Mouse (Mus musculus) lung, postnatal 0 days (tissue): ENCODE results near the gene Neurl2. TPM values are rescaled to one million over a fixed set of nuclear protein-coding genes. Genes with fewer than 3 reads are reported as not detected.
A peak's percentile ranks its signal among the peaks of the same experiment; 100 is the strongest.

Experiments used
- ATAC-seq: fragments of 200-750 bp; cut with Nextera tagmentation; 2 replicates; pipeline ENCODE4 v1.8.0; 2017; ENCODE audit warnings: moderate library complexity
- DNase-seq: peaks from one replicate; pipeline ENCODE4 v3.0.0-alpha.2; 2016; ENCODE audit warnings: low spot score
- H3K27ac ChIP-seq: fragments of 300-500 bp; sonication (generic); 2 replicates; pipeline ENCODE4 v1.5.1; 2014; ENCODE audit warnings: antibody characterized with exemption, mild to moderate bottlenecking, low read length, mixed read lengths
- H3K27me3 ChIP-seq: fragments of 300-500 bp; sonication (generic); replicated peaks from 2 replicates; pipeline ENCODE4 v1.6.1; 2014; ENCODE audit warnings: low read length, mixed read lengths; ENCODE audit not compliant: insufficient read depth
- H3K36me3 ChIP-seq: fragments of 300-500 bp; sonication (generic); 2 replicates; pipeline ENCODE4 v1.6.1; 2014; ENCODE audit warnings: low read length, mixed read lengths; ENCODE audit not compliant: insufficient read depth
- H3K4me1 ChIP-seq: fragments of 300-500 bp; sonication (generic); 2 replicates; pipeline ENCODE4 v1.6.1; 2014; ENCODE audit warnings: antibody characterized with exemption, low read depth, low read length, mixed read lengths; ENCODE audit not compliant: insufficient read depth
- H3K4me2 ChIP-seq: fragments of 300-500 bp; sonication (generic); replicated peaks from 2 replicates; pipeline ENCODE4 v1.6.1; 2014; ENCODE audit warnings: low read depth, mild to moderate bottlenecking, low read length, moderate library complexity, mixed read lengths
- H3K4me3 ChIP-seq: fragments of 300-500 bp; sonication (generic); 2 replicates; pipeline ENCODE4 v1.5.1; 2014; ENCODE audit warnings: low read depth, low read length
- H3K9ac ChIP-seq: fragments of 300-500 bp; sonication (generic); replicated peaks from 2 replicates; pipeline ENCODE4 v1.6.1; 2014; ENCODE audit warnings: low read depth, mild to moderate bottlenecking
- H3K9me3 ChIP-seq: fragments of 300-500 bp; sonication (generic); 2 replicates; pipeline ENCODE4 v1.6.1; 2016; ENCODE audit warnings: low read length, mixed read lengths
- CTCF ChIP-seq: IDR thresholded peaks from 2 replicates; pipeline ENCODE4 v1.5.1; 2016; ENCODE audit warnings: antibody characterized with exemption, mild to moderate bottlenecking
- EP300 ChIP-seq: IDR thresholded peaks from 2 replicates; pipeline ENCODE4 v1.6.1; 2016; ENCODE audit warnings: antibody characterized with exemption, mild to moderate bottlenecking, control low read depth
- WGBS: fragments of 180-500 bp; shearing (Covaris S2); extraction: QIAGEN DNeasy Blood & Tissue Kit; methylation state at CpG from one replicate; pipeline ENCODE4 v1.1.7; 2014; 5-methylcytosine and 5-hydroxymethylcytosine counted together
- polyA plus RNA-seq: library from polyadenylated mRNA; unstranded; fragments of >200 nt; fragmentation: Nextera tagmentation; extraction: Ambion mirVana; gene quantifications from 2 replicates; pipeline ENCODE4 v1.2.1, GENCODE M21; 2015

Neurl2 gene
- polyA plus RNA-seq, 1 experiment from 2014 or later, result 5.4 TPM

DNA sequence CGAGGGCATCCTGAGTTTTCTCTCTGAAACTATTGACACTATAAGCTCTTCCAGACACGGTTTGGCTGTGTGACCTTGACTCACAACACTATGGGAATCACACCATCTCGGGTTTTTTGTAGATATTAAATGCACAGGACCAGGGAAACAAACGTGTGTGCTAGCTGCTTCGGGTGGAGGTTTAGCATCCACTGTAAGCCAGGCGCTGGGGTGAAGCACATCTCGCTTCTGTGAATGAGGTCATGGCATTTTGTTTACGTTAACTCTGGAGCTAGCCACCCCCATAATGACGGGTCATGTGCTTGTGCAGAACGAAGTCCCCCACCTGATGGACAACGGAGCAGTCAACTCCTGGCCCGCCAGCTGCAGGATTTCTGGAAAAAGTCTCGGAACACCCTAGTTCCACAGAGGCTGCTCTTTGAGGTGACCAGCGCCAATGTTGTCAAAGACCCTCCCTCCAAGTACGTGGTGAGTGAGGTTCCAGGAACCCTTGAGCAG lies 46.8 kb downstream of the Neurl2 start:
- TF ChIP-seq CTCF, result no peak
- no peak for TF ChIP-seq EP300
- Histone ChIP-seq H3K9ac (peak overlapping the region; percentile 70), H3K27me3 (no peaks in the 10 kb centered on the region), H3K4me2 (peak overlapping the region; percentile 89), H3K36me3 (no peaks in the 10 kb centered on the region), H3K4me3 (peak overlapping the region; percentile 71), H3K9me3 (no peaks in the 10 kb centered on the region), H3K4me1 (0 out of 2 replicates have a peak, but pooled peaks cover 8% of the 10 kb centered on the region), H3K27ac (peak overlapping the region; percentile 96)
- DNase-seq (peak; percentile 80), ATAC-seq (peak; percentile 32)
- WGBS, result 5% methylated on average over 15 of the region's 15 CpGs

DNA sequence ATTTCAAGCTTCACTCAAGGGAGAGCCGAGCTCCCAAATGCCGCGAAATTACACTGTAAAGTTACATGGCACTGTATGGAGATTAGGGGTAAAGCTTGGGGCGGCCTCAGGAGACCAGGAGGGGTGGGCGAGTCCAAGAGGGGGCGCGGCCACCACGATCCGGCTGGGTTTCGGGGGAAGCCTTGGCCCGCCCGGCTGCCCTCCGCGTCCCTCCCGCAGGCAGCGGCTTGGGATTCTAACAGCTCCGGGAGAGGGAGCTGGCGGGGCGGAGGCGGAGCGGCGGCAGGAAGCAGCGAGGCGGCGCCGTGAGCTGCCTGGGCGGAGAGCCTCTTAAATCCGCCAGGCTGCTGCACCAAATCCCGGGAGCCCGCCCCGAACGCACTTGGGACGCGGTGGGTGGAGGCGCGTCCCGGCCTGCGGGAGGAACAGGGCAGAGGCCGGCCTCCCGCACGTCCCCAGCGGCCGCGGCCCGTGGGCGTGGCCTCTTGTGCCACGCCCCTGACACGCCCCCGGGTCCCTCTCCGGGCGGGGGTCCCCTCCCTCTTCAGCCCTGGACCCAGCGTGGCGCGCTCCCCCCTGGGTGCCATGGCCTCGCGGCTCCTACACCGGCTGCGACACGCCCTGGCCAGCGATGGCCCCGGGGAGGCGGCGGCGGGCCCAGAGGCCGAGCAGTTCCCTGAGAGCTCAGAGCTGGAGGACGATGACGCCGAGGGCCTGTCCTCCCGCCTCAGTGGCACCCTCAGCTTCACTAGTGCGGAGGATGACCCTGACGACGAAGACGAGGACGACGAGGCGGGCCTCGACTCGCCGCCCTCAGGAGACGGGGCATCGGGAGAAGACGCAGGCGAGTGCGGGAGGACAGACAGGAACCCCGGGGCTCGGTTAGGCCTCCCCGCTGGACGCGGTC lies 47.5 kb downstream of the Neurl2 start, which contains the start of gene Snx21:
Snx21 (plus strand) TSS at position 343 of the 907 bp plus-strand sequence.
- WGBS, result under 1% methylated on average over 59 of the region's 89 CpGs
- peak; percentile 95 for DNase-seq
- H3K4me1 ChIP-seq, result 0 out of 2 replicates have a peak, but pooled peaks cover 8% of the 10 kb centered on the region

DNA sequence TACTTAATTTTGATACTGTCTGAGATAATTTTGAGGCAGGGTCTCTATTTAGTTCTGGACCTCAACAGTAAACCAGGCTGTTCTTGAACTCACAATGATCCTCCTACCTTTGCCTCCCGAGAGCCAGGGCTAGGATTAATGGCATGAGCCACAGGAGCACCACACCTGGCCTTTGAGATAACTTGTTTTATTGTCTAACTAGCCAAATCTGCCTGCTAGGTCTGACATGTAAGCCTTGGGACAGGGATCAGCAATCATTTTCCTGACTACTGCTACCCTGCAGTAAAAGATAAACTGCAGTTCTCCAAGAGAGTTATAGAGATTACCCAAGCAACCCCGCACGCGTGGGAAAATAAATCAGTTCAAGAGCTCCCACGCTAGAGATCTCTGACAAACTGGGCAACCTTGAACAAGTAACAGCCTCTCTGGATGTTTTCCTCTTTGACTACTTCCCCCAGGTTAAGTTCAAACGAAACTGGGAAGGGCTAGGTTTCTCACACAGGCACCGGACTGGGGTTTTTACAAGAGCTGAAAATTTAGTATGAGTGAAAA lies 48.3 kb downstream of the Neurl2 start:
- Histone ChIP-seq H3K4me3 (peak overlapping the region; percentile 71), H3K4me1 (0 out of 2 replicates have a peak, but pooled peaks cover 8% of the 10 kb centered on the region), H3K36me3 (no peaks in the 10 kb centered on the region), H3K27ac (peak overlapping the region; percentile 96), H3K9me3 (no peaks in the 10 kb centered on the region), H3K4me2 (peak overlapping the region; percentile 89), H3K27me3 (no peaks in the 10 kb centered on the region), H3K9ac (peak overlapping the region; percentile 70; the same call in 1 of the 2 replicates)
- ATAC-seq, result no peak
- no peak for DNase-seq
- TF ChIP-seq CTCF, result no peak
- TF ChIP-seq EP300, result no peak
- WGBS, result 3% methylated on average over 7 of the region's 7 CpGs

More for the DNA sequence above, 47.5 kb downstream of the Neurl2 start, which contains the start of gene Snx21:
- TF ChIP-seq EP300 (no peak), CTCF (peak; percentile 69)
- H3K9me3 ChIP-seq, result no peaks in the 10 kb centered on the region
- peak within 1 kb of the TSS; percentile 71 for H3K4me3 ChIP-seq
- peak; percentile 94 for ATAC-seq
- no peaks in the 10 kb centered on the region for H3K27me3 ChIP-seq
- H3K4me2 ChIP-seq, result peak within 1 kb of the TSS; percentile 89
- H3K9ac ChIP-seq, result peak within 1 kb of the TSS; percentile 70
- no peaks in the 10 kb centered on the region for H3K36me3 ChIP-seq
- H3K27ac ChIP-seq, result peak within 1 kb of the TSS; percentile 96

DNA sequence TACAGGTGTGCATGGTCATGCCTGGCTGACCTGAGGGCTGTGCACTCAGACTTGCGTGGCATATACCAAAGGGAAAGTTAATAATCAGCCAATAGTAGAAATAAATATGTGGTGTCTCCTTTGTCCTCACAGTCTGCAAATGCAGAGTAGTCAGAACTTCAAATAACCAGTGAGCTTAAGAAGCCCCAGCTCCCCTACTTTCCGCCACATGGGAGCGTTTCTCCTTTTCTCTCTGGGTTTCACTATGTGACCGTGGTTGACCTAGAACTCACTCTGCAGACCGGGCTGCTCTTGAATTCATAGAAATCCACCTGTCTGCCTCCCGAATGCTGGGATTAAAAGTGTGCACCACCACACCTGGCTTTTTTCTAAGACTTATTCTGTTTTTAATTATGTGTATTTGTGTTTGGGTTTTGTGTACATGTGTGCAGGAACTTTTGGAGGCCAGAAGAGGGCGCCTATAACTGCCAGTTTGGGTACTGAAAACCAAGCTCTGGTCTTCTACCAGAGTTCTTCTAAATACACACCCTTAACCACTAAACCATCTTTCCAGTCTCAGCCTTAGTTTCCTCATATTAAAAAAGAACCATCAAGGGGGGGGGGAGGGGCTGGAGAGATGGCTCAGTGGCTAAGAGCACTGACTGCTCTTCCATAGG lies 49.2 kb downstream of the Neurl2 start:
- Histone ChIP-seq H3K9me3 (no peaks in the 10 kb centered on the region), H3K27me3 (no peaks in the 10 kb centered on the region), H3K9ac (no peak overlapping the region), H3K27ac (no peak overlapping the region), H3K36me3 (no peaks in the 10 kb centered on the region), H3K4me2 (no peak overlapping the region), H3K4me3 (no peak overlapping the region), H3K4me1 (0 out of 2 replicates have a peak, but pooled peaks cover 8% of the 10 kb centered on the region)
- 76% methylated on average over 7 of the region's 7 CpGs for WGBS
- peak; percentile 44 for DNase-seq
- no peak for ATAC-seq
- TF ChIP-seq EP300 (no peak), CTCF (peak; percentile 59)

DNA sequence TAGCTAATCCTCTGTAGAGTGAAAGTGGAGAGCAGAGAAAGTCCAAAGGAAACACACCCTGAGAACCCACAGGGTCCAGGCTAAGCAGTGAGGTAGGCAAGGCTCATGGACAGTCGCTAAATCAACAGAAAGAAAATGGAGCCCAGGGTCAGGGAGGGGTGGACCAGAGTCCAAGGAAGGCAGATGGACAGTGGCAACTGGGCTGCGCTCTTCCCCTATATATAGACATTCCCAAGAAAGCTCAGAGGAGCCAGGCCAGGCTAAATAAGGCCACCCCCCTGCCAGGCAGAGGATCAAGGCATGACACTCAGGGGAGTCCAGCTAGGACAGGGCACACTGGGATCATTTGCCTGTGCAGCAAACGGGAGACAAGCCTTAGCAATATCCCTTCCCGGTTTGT lies 51.4 kb downstream of the Neurl2 start:
- Histone ChIP-seq H3K36me3 (no peaks in the 10 kb centered on the region), H3K4me2 (no peak overlapping the region), H3K27me3 (no peaks in the 10 kb centered on the region), H3K4me1 (0 out of 2 replicates have a peak, but pooled peaks cover 6% of the 10 kb centered on the region), H3K4me3 (no peak overlapping the region), H3K27ac (no peak overlapping the region), H3K9me3 (no peaks in the 10 kb centered on the region), H3K9ac (no peak overlapping the region)
- TF ChIP-seq EP300 (no peak), CTCF (no peak)
- 63% methylated on average over 4 of the region's 4 CpGs for WGBS
- no peak for ATAC-seq
- DNase-seq, result no peak

Other genes starting within 250 kb of the Neurl2 start
- gene Wfdc6a, start 248.0 kb downstream of the Neurl2 start, polyA plus RNA-seq, result 0.93 and 1.0 TPM in 2 replicates
- gene Eppin, start 239.9 kb downstream of the Neurl2 start, polyA plus RNA-seq, result not detected in 2 replicates
- gene Wfdc6b, start 219.9 kb downstream of the Neurl2 start, polyA plus RNA-seq, result 0.90 and 1.3 TPM in 2 replicates
- gene Wfdc8, start 219.8 kb downstream of the Neurl2 start, polyA plus RNA-seq, result 0.36 and 0.43 TPM in 2 replicates
- not detected in 2 replicates for gene Wfdc16, start 194.7 kb downstream of the Neurl2 start, polyA plus RNA-seq
- 0.57 and 0.88 TPM in 2 replicates for gene Wfdc10, start 177.4 kb downstream of the Neurl2 start, polyA plus RNA-seq
- gene Wfdc9, start 176.9 kb downstream of the Neurl2 start, polyA plus RNA-seq, result not detected in 2 replicates
- not detected in 2 replicates for gene Wfdc11, start 159.4 kb downstream of the Neurl2 start, polyA plus RNA-seq
- 1.3 and 1.9 TPM in 2 replicates for gene Wfdc13, start 148.3 kb downstream of the Neurl2 start, polyA plus RNA-seq
- not detected in 2 replicates for gene Spint4, start 135.0 kb downstream of the Neurl2 start, polyA plus RNA-seq
- gene Spint5, start 118.2 kb downstream of the Neurl2 start, polyA plus RNA-seq, result not detected in 2 replicates
- gene Wfdc3, start 87.5 kb downstream of the Neurl2 start, polyA plus RNA-seq, result 6.4 and 6.6 TPM in 2 replicates
- 47.1 and 47.2 TPM in 2 replicates for gene Dnttip1, start 87.5 kb downstream of the Neurl2 start, polyA plus RNA-seq
- 21.1 and 33.3 TPM in 2 replicates for gene Ube2c, start 63.6 kb downstream of the Neurl2 start, polyA plus RNA-seq
- gene Tnnc2, start 53.5 kb downstream of the Neurl2 start, polyA plus RNA-seq, result 0.47 and 1.2 TPM in 2 replicates
- 27.4 and 28.6 TPM in 2 replicates for gene Snx21, start 47.6 kb downstream of the Neurl2 start, polyA plus RNA-seq
- gene Acot8, start 28.6 kb downstream of the Neurl2 start, polyA plus RNA-seq, result 17.8 and 18.9 TPM in 2 replicates
- gene Zswim3, start 28.4 kb downstream of the Neurl2 start, polyA plus RNA-seq, result 4.3 and 5.3 TPM in 2 replicates
- 7.7 and 8.1 TPM in 2 replicates for gene Zswim1, start 10.8 kb downstream of the Neurl2 start, polyA plus RNA-seq
- not detected in 2 replicates for gene Spata25, start 4.9 kb downstream of the Neurl2 start, polyA plus RNA-seq
- gene Ctsa, start 583 bp downstream of the Neurl2 start, polyA plus RNA-seq, result 146 and 147 TPM in 2 replicates
- gene Pltp, start 24.3 kb upstream of the Neurl2 start, polyA plus RNA-seq, result 286 and 314 TPM in 2 replicates
- gene Pcif1, start 45.8 kb upstream of the Neurl2 start, polyA plus RNA-seq, result 60.9 and 71.3 TPM in 2 replicates
- gene Zfp335, start 78.3 kb upstream of the Neurl2 start, polyA plus RNA-seq, result 5.0 and 5.2 TPM in 2 replicates
- 4.5 and 5.6 TPM in 2 replicates for gene Mmp9, start 107.3 kb upstream of the Neurl2 start, polyA plus RNA-seq
- gene Slc12a5, start 127.3 kb upstream of the Neurl2 start, polyA plus RNA-seq, result 0.84 and 1.0 TPM in 2 replicates
- 21.6 and 28.7 TPM in 2 replicates for gene Ncoa5, start 201.4 kb upstream of the Neurl2 start, polyA plus RNA-seq
- 57.9 and 77.5 TPM in 2 replicates for gene Cd40, start 222.2 kb upstream of the Neurl2 start, polyA plus RNA-seq